Mouse (Mus musculus) limb, embryonic 11.5 days (tissue): ENCODE measurements around the gene Asic2. TPM values are rescaled to one million over a fixed set of nuclear protein-coding genes. Genes with fewer than 3 reads are reported as not detected.

Experiments used
- ATAC-seq: fragments of 200-750 bp; cut with Nextera tagmentation; 2 replicates; pipeline ENCODE4 v1.8.0; 2017; ENCODE audit warnings: low read depth; ENCODE audit not compliant: insufficient number of reproducible peaks, low FRiP score, low TSS enrichment
- DNase-seq: peaks from one replicate; pipeline ENCODE4 v3.0.0-alpha.2; 2015; ENCODE audit warnings: low spot score
- H3K27ac ChIP-seq: fragments of 300-500 bp; sonication (generic); replicated peaks from 2 replicates; pipeline ENCODE4 v1.5.1; 2014; ENCODE audit warnings: low read depth, mild to moderate bottlenecking, low read length
- H3K27me3 ChIP-seq: fragments of 300-500 bp; sonication (generic); 2 replicates; pipeline ENCODE4 v1.6.1; 2014; ENCODE audit warnings: mild to moderate bottlenecking, low read length, mixed read lengths; ENCODE audit not compliant: control insufficient read depth, insufficient read depth
- H3K36me3 ChIP-seq: fragments of 300-500 bp; sonication (generic); 2 replicates; pipeline ENCODE4 v1.6.1; 2014; ENCODE audit warnings: mild to moderate bottlenecking, low read length, moderate library complexity, mixed read lengths; ENCODE audit not compliant: control insufficient read depth, insufficient read depth
- H3K4me1 ChIP-seq: fragments of 300-500 bp; sonication (generic); 2 replicates; pipeline ENCODE4 v1.6.1; 2014; ENCODE audit warnings: low read length, mixed read lengths; ENCODE audit not compliant: control insufficient read depth, insufficient read depth
- H3K4me2 ChIP-seq: fragments of 300-500 bp; sonication (generic); 2 replicates; pipeline ENCODE4 v1.6.1; 2014; ENCODE audit warnings: low read depth, mild to moderate bottlenecking, moderate library complexity; ENCODE audit not compliant: severe bottlenecking
- H3K4me3 ChIP-seq: fragments of 300-500 bp; sonication (generic); 2 replicates; pipeline ENCODE4 v1.5.1; 2014; ENCODE audit warnings: low read depth, low read length
- H3K9ac ChIP-seq: fragments of 300-500 bp; sonication (generic); 2 replicates; pipeline ENCODE4 v1.6.1; 2014; ENCODE audit warnings: mild to moderate bottlenecking, low read length
- H3K9me3 ChIP-seq: fragments of 300-500 bp; sonication (generic); 2 replicates; pipeline ENCODE4 v1.6.1; 2016; ENCODE audit warnings: low read length; ENCODE audit not compliant: control insufficient read depth
- WGBS: fragments of 180-500 bp; shearing (Covaris S2); extraction: QIAGEN DNeasy Blood & Tissue Kit; methylation state at CpG from one replicate; pipeline ENCODE4 v1.1.7; 2014; 5-methylcytosine and 5-hydroxymethylcytosine counted together
- polyA plus RNA-seq: library from polyadenylated mRNA; unstranded; fragments of >200 nt; fragmentation: Nextera tagmentation; extraction: Ambion mirVana; gene quantifications from 2 replicates; pipeline ENCODE4 v1.2.1, GENCODE M21; 2014

Asic2 gene
- polyA plus RNA-seq, 1 experiment from 2014 or later: 0.27 TPM

- H3K4me1 ChIP-seq: no peaks in the 10 kb centered on the region
- ATAC-seq: no peak
- H3K4me2 ChIP-seq: no peak overlapping the region
- H3K36me3 ChIP-seq: no peaks in the 10 kb centered on the region
- H3K27ac ChIP-seq: no peak overlapping the region
- no peaks in the 10 kb centered on the region for H3K9me3 ChIP-seq
- no peaks in the 10 kb centered on the region for H3K27me3 ChIP-seq
- DNase-seq: no peak
- H3K9ac ChIP-seq: no peak overlapping the region
- 40% methylated on average over 5 of the region's 5 CpGs for WGBS
- no peak overlapping the region for H3K4me3 ChIP-seq
These were observed 375.5 kb downstream of the Asic2 start for GRCm38 (mm10) chr11:81592776-81593175.

DNA sequence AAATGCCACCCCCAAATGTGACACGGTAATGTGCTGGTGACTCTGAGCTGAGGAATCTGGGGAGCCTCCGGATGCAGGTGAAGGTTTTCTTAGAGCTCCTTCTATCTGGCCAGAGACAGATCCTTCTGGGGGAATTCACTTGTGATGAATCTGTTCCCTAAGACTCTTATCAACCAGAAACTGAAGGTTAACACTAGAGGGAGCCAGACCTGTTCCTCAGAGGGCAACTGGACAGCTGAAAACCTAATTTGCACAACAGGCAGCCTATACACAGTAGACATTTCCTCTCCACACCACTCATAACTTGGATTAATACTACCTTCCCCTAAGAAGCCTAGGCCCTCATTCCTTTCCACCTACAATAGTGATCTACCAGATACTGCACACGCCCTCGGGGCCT, 377.3 kb downstream of the Asic2 start:
- Histone ChIP-seq H3K36me3 (no peaks in the 10 kb centered on the region), H3K27ac (no peak overlapping the region), H3K9me3 (no peaks in the 10 kb centered on the region), H3K4me3 (no peak overlapping the region), H3K4me2 (no peak overlapping the region), H3K9ac (no peak overlapping the region), H3K4me1 (no peaks in the 10 kb centered on the region), H3K27me3 (no peaks in the 10 kb centered on the region)
- DNase-seq: no peak
- no peak for ATAC-seq
- 78% methylated on average over 4 of the region's 4 CpGs for WGBS

GRCm38 (mm10) chr11:81588630-81589029, 379.6 kb downstream of the Asic2 start:
- H3K4me3 ChIP-seq: no peak overlapping the region
- H3K9ac ChIP-seq: no peak overlapping the region
- no peaks in the 10 kb centered on the region for H3K9me3 ChIP-seq
- WGBS: 8% methylated on average over 10 of the region's 10 CpGs
- no peak for ATAC-seq
- no peaks in the 10 kb centered on the region for H3K27me3 ChIP-seq
- no peak overlapping the region for H3K4me2 ChIP-seq
- H3K4me1 ChIP-seq: no peaks in the 10 kb centered on the region
- H3K36me3 ChIP-seq: no peaks in the 10 kb centered on the region
- DNase-seq: peak; percentile 77
- no peak overlapping the region for H3K27ac ChIP-seq

DNA sequence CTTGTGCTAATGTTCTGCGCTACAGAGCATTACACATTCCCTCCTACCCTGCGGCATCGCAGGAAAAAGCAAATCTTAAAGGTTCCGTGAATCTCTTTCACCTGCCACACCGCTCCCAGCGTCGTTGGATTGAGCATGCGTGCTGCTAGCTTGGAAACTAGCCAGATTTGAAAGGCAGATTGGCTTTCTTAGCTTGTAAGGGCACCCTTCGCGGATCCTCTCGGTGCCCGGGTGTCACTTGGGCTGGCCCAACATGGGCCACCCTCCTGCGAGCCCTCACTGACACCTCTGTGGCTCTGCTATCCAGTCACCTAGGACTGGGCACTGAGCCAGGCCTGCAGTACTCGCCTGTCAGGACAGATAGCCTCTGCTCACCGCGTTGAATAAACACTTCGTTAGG, 380.3 kb downstream of the Asic2 start:
- Histone ChIP-seq H3K4me3 (no peak overlapping the region), H3K27ac (no peak overlapping the region), H3K36me3 (no peaks in the 10 kb centered on the region), H3K4me1 (no peaks in the 10 kb centered on the region), H3K4me2 (no peak overlapping the region), H3K27me3 (no peaks in the 10 kb centered on the region), H3K9me3 (no peaks in the 10 kb centered on the region), H3K9ac (no peak overlapping the region)
- ATAC-seq (no peak), DNase-seq (no peak)
- WGBS: 76% methylated on average over 17 of the region's 17 CpGs

- Histone ChIP-seq H3K27me3 (no peaks in the 10 kb centered on the region), H3K36me3 (no peaks in the 10 kb centered on the region), H3K9ac (no peak overlapping the region), H3K4me3 (no peak overlapping the region), H3K4me2 (no peak overlapping the region), H3K9me3 (no peaks in the 10 kb centered on the region), H3K4me1 (no peaks in the 10 kb centered on the region), H3K27ac (no peak overlapping the region)
- 68% methylated on average over 9 of the region's 9 CpGs for WGBS
- no peak for DNase-seq
- ATAC-seq: no peak
These were observed 381.1 kb downstream of the Asic2 start for GRCm38 (mm10) chr11:81587114-81587513.

DNA sequence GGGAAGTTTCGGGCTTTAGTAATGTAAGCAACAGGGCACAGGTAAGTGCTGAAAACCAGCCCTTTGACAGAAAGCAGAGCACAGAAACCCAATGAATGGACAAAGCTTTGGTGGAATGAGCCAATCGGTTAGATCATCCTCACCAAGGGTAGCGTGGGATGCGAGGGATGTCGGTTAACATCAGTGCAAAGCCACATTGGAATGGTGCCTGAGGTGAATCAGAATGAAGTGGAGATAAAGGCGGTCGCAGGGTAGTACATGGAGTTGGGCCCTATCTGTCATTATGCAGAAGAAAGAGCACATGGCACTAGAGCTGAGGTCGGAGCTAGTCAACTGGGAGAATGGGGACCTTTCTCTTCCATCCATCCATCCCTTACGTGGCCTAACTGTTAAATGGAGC, 383.8 kb downstream of the Asic2 start:
- H3K9ac ChIP-seq: no peak overlapping the region
- H3K27me3 ChIP-seq: no peaks in the 10 kb centered on the region
- DNase-seq (no peak), ATAC-seq (no peak)
- no peak overlapping the region for H3K4me2 ChIP-seq
- no peak overlapping the region for H3K4me3 ChIP-seq
- no peaks in the 10 kb centered on the region for H3K36me3 ChIP-seq
- H3K27ac ChIP-seq: no peak overlapping the region
- 95% methylated on average over 9 of the region's 9 CpGs for WGBS
- H3K9me3 ChIP-seq: no peaks in the 10 kb centered on the region
- no peaks in the 10 kb centered on the region for H3K4me1 ChIP-seq

DNA sequence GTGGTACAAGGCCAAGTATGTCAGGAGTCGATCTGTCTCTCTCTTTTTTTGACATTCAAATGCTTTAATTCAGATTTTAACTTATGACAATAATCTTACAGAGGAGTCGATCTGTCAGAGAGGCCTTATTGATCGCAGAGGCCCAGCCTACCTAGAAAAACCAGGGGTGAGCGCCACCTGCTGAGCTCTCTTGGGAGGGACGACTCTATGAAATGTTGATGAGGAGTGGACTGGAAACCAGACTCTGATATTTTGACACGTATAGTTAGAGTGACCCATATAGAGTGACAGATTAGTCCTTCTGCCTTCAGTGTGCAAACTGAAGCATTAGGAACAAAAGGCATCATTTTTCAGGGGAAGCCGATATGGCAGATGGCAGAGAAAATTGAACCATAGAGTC, 385.1 kb downstream of the Asic2 start:
- Histone ChIP-seq H3K9ac (no peak overlapping the region), H3K9me3 (no peaks in the 10 kb centered on the region), H3K36me3 (no peaks in the 10 kb centered on the region), H3K27ac (no peak overlapping the region), H3K27me3 (no peaks in the 10 kb centered on the region), H3K4me2 (no peak overlapping the region), H3K4me3 (no peak overlapping the region), H3K4me1 (no peaks in the 10 kb centered on the region)
- 66% methylated on average over 7 of the region's 7 CpGs for WGBS
- DNase-seq (no peak), ATAC-seq (no peak)

DNA sequence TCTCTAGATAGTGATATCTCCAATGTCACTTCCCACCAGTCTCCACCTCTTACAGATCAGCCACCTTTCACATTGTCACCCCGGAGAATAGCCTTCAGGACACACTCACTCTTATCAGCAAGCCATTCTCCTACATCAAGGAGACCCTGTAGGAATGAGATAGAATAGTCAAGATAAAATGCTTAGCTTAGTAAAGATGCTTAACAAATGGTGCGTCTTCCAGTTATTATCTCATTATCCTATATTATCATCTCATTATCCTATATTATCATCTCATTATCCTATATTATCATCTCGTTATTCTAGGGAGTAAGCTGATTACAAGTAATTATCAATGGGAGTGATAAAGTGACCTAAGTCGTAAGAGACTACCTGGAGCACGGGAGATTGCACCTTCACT, 386.1 kb downstream of the Asic2 start:
- Histone ChIP-seq H3K36me3 (no peaks in the 10 kb centered on the region), H3K9ac (no peak overlapping the region), H3K27ac (no peak overlapping the region), H3K4me1 (no peaks in the 10 kb centered on the region), H3K4me2 (no peak overlapping the region), H3K4me3 (no peak overlapping the region), H3K9me3 (no peaks in the 10 kb centered on the region), H3K27me3 (no peaks in the 10 kb centered on the region)
- no peak for ATAC-seq
- no peak for DNase-seq
- 88% methylated on average over 5 of the region's 5 CpGs for WGBS

DNA sequence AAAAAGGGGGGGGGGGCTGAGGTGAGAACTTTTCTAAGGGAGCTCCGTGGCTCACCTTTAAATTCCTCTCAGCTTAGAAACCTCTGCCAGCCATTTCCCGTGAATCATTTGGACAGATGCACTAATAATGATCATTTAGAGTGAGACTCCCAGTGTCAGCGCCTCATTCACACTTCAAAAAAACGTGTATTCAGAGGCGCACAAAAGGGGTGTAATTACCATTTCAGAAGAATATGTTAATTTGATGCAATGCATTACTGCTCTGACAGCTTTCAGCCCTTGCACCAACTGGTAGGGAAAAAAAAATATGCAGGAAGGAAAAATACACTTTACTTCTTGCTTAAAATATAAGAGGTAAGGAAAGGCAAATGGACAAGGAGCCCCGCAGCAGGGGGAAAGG, 388.5 kb downstream of the Asic2 start:
- WGBS: 17% methylated on average over 6 of the region's 6 CpGs
- H3K4me3 ChIP-seq: no peak overlapping the region
- H3K9me3 ChIP-seq: no peaks in the 10 kb centered on the region
- H3K27ac ChIP-seq: no peak overlapping the region
- H3K4me2 ChIP-seq: no peak overlapping the region
- H3K9ac ChIP-seq: no peak overlapping the region
- no peaks in the 10 kb centered on the region for H3K4me1 ChIP-seq
- H3K27me3 ChIP-seq: no peaks in the 10 kb centered on the region
- no peak for DNase-seq
- H3K36me3 ChIP-seq: no peaks in the 10 kb centered on the region
- ATAC-seq: no peak
